Mouse (Mus musculus) heart, embryonic 10.5 days (tissue): ENCODE data around the gene Stx2. TPM values are rescaled to one million over a fixed set of nuclear protein-coding genes. Genes with fewer than 3 reads are reported as not detected.
"Not testable (repeated sequence)": the region's sequence is repeated elsewhere in the genome, so short reads cannot be mapped to it uniquely, and the experiment has no call there.

Experiments used
- DNase-seq: peaks from one replicate; pipeline ENCODE4 v3.0.0-alpha.2; 2017; ENCODE audit warnings: low spot score
- H3K27ac ChIP-seq: fragments of 300-500 bp; sonication (generic); 2 replicates; pipeline ENCODE4 v1.5.1; 2016; ENCODE audit warnings: mild to moderate bottlenecking
- H3K27me3 ChIP-seq: fragments of 300-500 bp; sonication (generic); 2 replicates; pipeline ENCODE4 v1.6.1; 2016; ENCODE audit warnings: mild to moderate bottlenecking; ENCODE audit not compliant: poor library complexity, insufficient read depth, severe bottlenecking
- H3K36me3 ChIP-seq: fragments of 300-500 bp; sonication (generic); 2 replicates; pipeline ENCODE4 v1.6.1; 2016; ENCODE audit warnings: mild to moderate bottlenecking, moderate library complexity
- H3K4me1 ChIP-seq: fragments of 300-500 bp; sonication (generic); 2 replicates; pipeline ENCODE4 v1.6.1; 2016; ENCODE audit warnings: mild to moderate bottlenecking
- H3K4me3 ChIP-seq: fragments of 300-500 bp; sonication (generic); 2 replicates; pipeline ENCODE4 v1.5.1; 2016; ENCODE audit warnings: mild to moderate bottlenecking, moderate library complexity
- H3K9me3 ChIP-seq: fragments of 300-500 bp; sonication (generic); 2 replicates; pipeline ENCODE4 v1.6.1; 2016; ENCODE audit warnings: mild to moderate bottlenecking, moderate library complexity
- WGBS: fragments of 180-500 bp; shearing (Covaris S2); methylation state at CpG from one replicate; pipeline ENCODE4 v1.1.7; 2016; 5-methylcytosine and 5-hydroxymethylcytosine counted together
- polyA plus RNA-seq: library from polyadenylated mRNA; unstranded; fragments of >200 nt; fragmentation: Nextera tagmentation; extraction: Ambion mirVana; gene quantifications from 2 replicates; pipeline ENCODE4 v1.2.1, GENCODE M21; 2016

The Stx2 gene
- polyA plus RNA-seq, 1 experiment from 2014 or later = 23.9 TPM

- Histone ChIP-seq H3K9me3 (no peaks in the 10 kb centered on the region), H3K4me3 (peak overlapping the region; percentile 91; the same call in 1 of the 2 replicates), H3K27me3 (no peaks in the 10 kb centered on the region; the same call in 1 of the 2 replicates), H3K27ac (0 out of 2 replicates have a peak overlapping the region, but pooled peaks have one; percentile 47), H3K36me3 (peaks cover 5% of the 10 kb centered on the region; the same call in 1 of the 2 replicates), H3K4me1 (peaks cover 42% of the 10 kb centered on the region)
- WGBS = 72% methylated on average over 18 of the region's 18 CpGs
- DNase-seq = peak; percentile 78
Measured at GRCm38 (mm10) chr5:129006031-129006788, 2.2 kb downstream of the Stx2 start.

DNA sequence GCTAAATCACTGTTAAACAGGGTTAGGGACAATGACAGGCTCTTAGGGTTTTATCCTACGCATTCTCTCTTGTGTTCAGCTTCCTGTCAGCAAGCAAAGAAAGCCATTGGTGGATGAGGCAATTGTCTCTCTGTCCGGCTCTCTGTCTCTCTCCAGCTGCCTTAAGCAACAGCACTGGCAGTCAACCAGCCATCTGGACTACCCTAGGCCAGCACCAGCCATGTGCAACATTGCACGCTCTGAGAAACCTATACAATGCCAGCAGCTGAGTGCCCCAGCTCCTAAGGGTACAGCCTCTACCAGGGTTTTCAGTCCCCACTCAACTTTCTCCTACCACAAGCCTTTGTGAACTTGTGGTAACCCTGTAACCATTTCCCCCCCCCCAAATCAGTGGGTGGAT is 3.0 kb downstream of the Stx2 start:
- Histone ChIP-seq H3K4me1 (peaks cover 49% of the 10 kb centered on the region), H3K36me3 (peaks cover 5% of the 10 kb centered on the region; the same call in 1 of the 2 replicates), H3K9me3 (no peaks in the 10 kb centered on the region), H3K27ac (no peak overlapping the region), H3K27me3 (no peaks in the 10 kb centered on the region; the same call in 1 of the 2 replicates), H3K4me3 (no peak overlapping the region)
- WGBS = 90% methylated on average over 3 of the region's 3 CpGs
- DNase-seq = peak; percentile 64

DNA sequence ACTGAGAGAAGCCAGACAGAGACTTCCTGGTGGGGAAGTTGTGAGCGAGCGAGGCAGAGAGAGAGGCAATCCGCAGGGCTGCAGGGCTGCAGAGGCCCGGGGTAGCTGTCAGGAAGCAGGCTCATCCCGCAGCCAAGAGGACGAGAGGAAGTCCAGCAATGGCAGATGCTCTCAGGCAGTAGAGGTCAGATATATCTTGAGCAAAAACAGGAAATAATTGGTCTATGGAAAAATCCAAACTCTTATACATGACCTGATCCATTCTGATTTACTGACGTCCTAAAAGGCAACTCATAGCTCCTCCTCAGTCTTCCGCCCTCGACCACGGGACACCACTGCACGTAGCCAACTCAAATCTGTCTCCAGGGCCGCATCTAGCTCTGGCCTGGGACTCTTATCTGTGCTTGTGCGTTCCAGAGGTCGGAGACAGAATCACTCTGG is 5.8 kb downstream of the Stx2 start:
- 15% methylated on average over 14 of the region's 14 CpGs for WGBS
- Histone ChIP-seq H3K36me3 (peaks cover 19% of the 10 kb centered on the region; the same call in 1 of the 2 replicates), H3K4me1 (peaks cover 34% of the 10 kb centered on the region), H3K27me3 (no peaks in the 10 kb centered on the region; the same call in 1 of the 2 replicates), H3K27ac (peak overlapping the region; percentile 86), H3K4me3 (peak overlapping the region; percentile 36), H3K9me3 (no peaks in the 10 kb centered on the region)
- DNase-seq = peak; percentile 77

DNA sequence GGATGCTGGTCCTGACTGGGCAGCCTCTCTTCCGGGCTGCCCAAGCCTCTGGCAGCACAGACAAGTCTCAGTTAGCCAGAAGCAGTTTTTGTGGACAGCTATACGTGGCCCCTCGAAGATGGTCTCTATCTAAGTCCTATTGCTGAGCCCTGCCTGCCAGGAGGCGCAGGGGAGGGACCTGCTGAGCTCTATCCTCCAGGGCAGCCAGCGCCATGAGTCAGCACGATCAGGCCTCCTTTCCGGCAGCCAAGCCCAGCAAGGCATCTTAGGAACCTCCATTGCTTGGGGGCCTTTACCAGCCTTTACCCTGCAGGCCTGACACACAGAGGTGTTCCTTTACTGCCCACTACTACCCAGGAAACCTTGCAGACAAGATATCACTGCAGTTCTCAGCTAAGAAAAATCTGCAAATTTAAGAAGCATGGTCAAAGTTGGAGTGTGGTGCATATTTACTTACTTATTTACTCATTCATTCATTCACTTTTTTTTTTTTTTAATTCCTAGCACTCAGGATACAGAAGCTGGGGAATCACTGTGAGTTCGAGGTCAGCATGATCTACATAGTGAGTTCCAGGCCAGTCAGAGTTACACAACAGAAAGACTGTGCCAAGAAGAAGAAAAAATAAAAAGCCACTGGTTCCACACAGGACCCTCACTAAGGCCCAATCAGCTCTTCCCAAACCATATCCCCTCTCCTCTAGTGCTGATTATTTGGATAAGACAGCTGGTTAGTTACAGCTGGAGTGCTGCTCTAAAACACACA is 7.5 kb downstream of the Stx2 start:
- Histone ChIP-seq H3K27me3 (no peaks in the 10 kb centered on the region), H3K9me3 (no peaks in the 10 kb centered on the region), H3K36me3 (peaks cover 23% of the 10 kb centered on the region; the same call in 1 of the 2 replicates), H3K4me1 (peaks cover 25% of the 10 kb centered on the region), H3K27ac (peak overlapping the region; percentile 86), H3K4me3 (no peak overlapping the region)
- 35% methylated on average over 8 of the region's 8 CpGs for WGBS
- DNase-seq = peak; percentile 94

- no peak overlapping the region for H3K4me3 ChIP-seq
- H3K4me1 ChIP-seq = no peaks in the 10 kb centered on the region
- DNase-seq = no peak
- WGBS = 83% methylated on average over 19 of the region's 19 CpGs
- H3K9me3 ChIP-seq = no peaks in the 10 kb centered on the region
- H3K27me3 ChIP-seq = no peaks in the 10 kb centered on the region; the same call in 1 of the 2 replicates
- H3K36me3 ChIP-seq = peaks cover 53% of the 10 kb centered on the region
- H3K27ac ChIP-seq = no peak overlapping the region
Measured at GRCm38 (mm10) chr5:128987141-128987954, 21.0 kb downstream of the Stx2 start.

GRCm38 (mm10) chr5:128985946-128986345 is 22.4 kb downstream of the Stx2 start:
- H3K36me3 ChIP-seq = peaks cover 39% of the 10 kb centered on the region
- DNase-seq = no peak
- 92% methylated on average over 13 of the region's 13 CpGs for WGBS

GRCm38 (mm10) chr5:128984536-128984935 is 23.8 kb downstream of the Stx2 start:
- H3K27ac ChIP-seq = no peak overlapping the region
- H3K9me3 ChIP-seq = no peaks in the 10 kb centered on the region
- WGBS = 86% methylated on average over 6 of the region's 6 CpGs
- H3K27me3 ChIP-seq = no peaks in the 10 kb centered on the region; the same call in 1 of the 2 replicates
- no peak overlapping the region for H3K4me3 ChIP-seq
- H3K4me1 ChIP-seq = no peaks in the 10 kb centered on the region
- peaks cover 27% of the 10 kb centered on the region for H3K36me3 ChIP-seq
- no peak for DNase-seq

More at GRCm38 (mm10) chr5:128985946-128986345, 22.4 kb downstream of the Stx2 start:
- no peak overlapping the region for H3K27ac ChIP-seq
- no peaks in the 10 kb centered on the region for H3K9me3 ChIP-seq
- no peaks in the 10 kb centered on the region for H3K4me1 ChIP-seq
- H3K27me3 ChIP-seq = no peaks in the 10 kb centered on the region; the same call in 1 of the 2 replicates
- H3K4me3 ChIP-seq = no peak overlapping the region

GRCm38 (mm10) chr5:128981607-128982006 is 26.8 kb downstream of the Stx2 start:
- Histone ChIP-seq H3K27me3 (no peaks in the 10 kb centered on the region; the same call in 1 of the 2 replicates), H3K9me3 (no peaks in the 10 kb centered on the region), H3K36me3 (peaks cover 18% of the 10 kb centered on the region), H3K4me1 (no peaks in the 10 kb centered on the region), H3K27ac (no peak overlapping the region), H3K4me3 (no peak overlapping the region)
- 29% methylated on average over 12 of the region's 12 CpGs for WGBS
- DNase-seq = no peak

DNA sequence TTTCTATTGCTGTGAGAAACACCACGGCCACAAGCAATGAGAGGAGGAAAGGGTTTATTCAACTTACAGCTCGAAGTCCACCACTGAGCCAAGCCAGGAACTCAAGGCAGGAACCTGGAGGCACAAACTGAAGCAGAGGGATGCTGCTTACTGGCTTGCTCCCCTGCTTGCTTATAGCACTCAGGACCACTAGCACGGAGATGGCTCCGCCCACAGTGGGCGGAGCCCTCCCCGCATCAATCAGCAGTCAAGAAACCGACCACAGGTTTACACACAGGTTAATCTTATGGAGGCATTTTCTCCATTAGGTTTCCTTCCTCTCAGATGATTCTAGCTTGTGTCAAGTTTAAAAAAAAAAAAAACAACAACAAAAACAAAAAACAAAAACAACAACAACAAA is 27.5 kb downstream of the Stx2 start:
- H3K27ac ChIP-seq = no peak overlapping the region
- H3K9me3 ChIP-seq = no peaks in the 10 kb centered on the region
- H3K4me1 ChIP-seq = no peaks in the 10 kb centered on the region
- WGBS = 51% methylated on average over 7 of the region's 7 CpGs
- H3K4me3 ChIP-seq = no peak overlapping the region
- peaks cover 13% of the 10 kb centered on the region for H3K36me3 ChIP-seq
- H3K27me3 ChIP-seq = no peaks in the 10 kb centered on the region; the same call in 1 of the 2 replicates
- DNase-seq = no peak

DNA sequence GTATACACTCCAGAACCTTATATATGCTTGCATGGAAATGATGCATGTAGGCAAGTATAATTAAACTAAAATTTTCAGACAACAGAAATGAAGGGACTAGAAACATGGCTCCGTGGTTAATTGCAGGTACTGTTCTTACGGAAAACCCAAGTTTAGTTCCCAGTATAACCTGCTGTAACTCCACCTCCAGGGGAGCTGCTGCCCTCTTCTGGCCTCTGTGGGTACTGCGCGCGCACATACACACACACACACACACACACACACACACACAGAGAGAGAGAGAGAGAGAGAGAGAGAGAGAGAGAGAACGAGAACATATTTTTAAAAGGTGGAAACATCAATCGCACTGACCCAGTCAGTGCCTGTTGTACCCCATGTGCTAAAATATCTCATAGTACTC is 29.4 kb downstream of the Stx2 start:
- Histone ChIP-seq H3K27me3 (no peaks in the 10 kb centered on the region; the same call in 1 of the 2 replicates), H3K9me3 (no peaks in the 10 kb centered on the region), H3K27ac (no peak overlapping the region), H3K4me1 (no peaks in the 10 kb centered on the region), H3K4me3 (no peak overlapping the region), H3K36me3 (no peaks in the 10 kb centered on the region)
- no peak for DNase-seq
- WGBS = 90% methylated on average over 7 of the region's 7 CpGs

GRCm38 (mm10) chr5:128977466-128977865 is 30.9 kb downstream of the Stx2 start:
- not testable (repeated sequence) for H3K27ac ChIP-seq, H3K27me3 ChIP-seq, H3K9me3 ChIP-seq, H3K36me3 ChIP-seq, DNase-seq, H3K4me1 ChIP-seq, H3K4me3 ChIP-seq
- 65% methylated on average over 1 of the region's 1 CpGs for WGBS

DNA sequence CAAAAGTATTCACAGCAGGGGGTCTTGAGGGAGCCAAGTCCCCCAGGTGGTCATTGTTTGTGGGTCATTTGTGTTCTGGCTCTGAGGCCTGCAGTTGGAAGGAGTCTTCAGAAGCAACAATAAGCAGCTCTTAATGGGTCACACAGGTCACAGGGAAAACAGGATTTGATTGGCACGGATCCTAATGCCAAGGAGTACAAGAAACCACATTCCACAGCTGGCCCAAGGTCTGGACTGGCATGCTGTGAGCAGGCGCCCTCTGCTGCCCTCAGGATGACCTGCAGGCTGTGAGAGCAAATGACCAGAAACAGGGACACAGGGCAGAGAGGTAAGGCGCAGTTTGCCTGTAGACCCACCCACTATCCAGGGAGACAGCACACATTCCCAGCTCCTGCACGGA is 32.1 kb downstream of the Stx2 start:
- H3K27ac ChIP-seq = no peak overlapping the region
- no peaks in the 10 kb centered on the region for H3K4me1 ChIP-seq
- 30% methylated on average over 4 of the region's 4 CpGs for WGBS
- no peaks in the 10 kb centered on the region for H3K36me3 ChIP-seq
- H3K9me3 ChIP-seq = no peaks in the 10 kb centered on the region
- DNase-seq = no peak
- no peak overlapping the region for H3K4me3 ChIP-seq
- no peaks in the 10 kb centered on the region for H3K27me3 ChIP-seq
